Mouse (Mus musculus) liver, adult 2 months (tissue): ENCODE results near the gene Cpa2. TPM values are rescaled to one million over a fixed set of nuclear protein-coding genes. Genes with fewer than 3 reads are reported as not detected.
A peak's percentile ranks its signal among the peaks of the same experiment; 100 is the strongest.

Source experiments
- DNase-seq: peaks from one replicate; pipeline ENCODE4 v3.0.0-alpha.2; 2011; ENCODE audit warnings: low read depth, low spot score; ENCODE audit errors: extremely low read depth
- H3K27ac ChIP-seq: fragments of 200-500 bp; replicated peaks from 2 replicates; pipeline ENCODE4 v1.5.1; 2012; ENCODE audit warnings: low read depth, mild to moderate bottlenecking, control low read depth, inconsistent platforms, low read length; ENCODE audit not compliant: insufficient read depth
- H3K27me3 ChIP-seq: fragments of 200-500 bp; 2 replicates; pipeline ENCODE4 v1.6.1; 2012; ENCODE audit warnings: mild to moderate bottlenecking, moderate library complexity, low read length, inconsistent platforms; ENCODE audit not compliant: control insufficient read depth, insufficient read depth
- H3K36me3 ChIP-seq: fragments of 200-500 bp; 2 replicates; pipeline ENCODE4 v1.6.1; 2012; ENCODE audit warnings: low read length, inconsistent platforms; ENCODE audit not compliant: control insufficient read depth, insufficient read depth
- H3K4me1 ChIP-seq: fragments of 200-500 bp; 2 replicates; pipeline ENCODE4 v1.6.1; 2011; ENCODE audit warnings: low read length; ENCODE audit not compliant: control insufficient read depth, insufficient read depth
- H3K4me3 ChIP-seq: fragments of 200-500 bp; 2 replicates; pipeline ENCODE4 v1.5.1; 2011; ENCODE audit warnings: low read depth, mild to moderate bottlenecking, control low read depth, low read length, moderate library complexity; ENCODE audit not compliant: insufficient read depth
- H3K79me2 ChIP-seq: fragments of 200-500 bp; 2 replicates; pipeline ENCODE4 v1.6.1; 2012; ENCODE audit warnings: inconsistent platforms, mild to moderate bottlenecking, low read length, moderate library complexity; ENCODE audit not compliant: control insufficient read depth, insufficient read depth
- H3K9ac ChIP-seq: fragments of 200-500 bp; 2 replicates; pipeline ENCODE4 v1.6.1; 2012; ENCODE audit warnings: low read depth, mild to moderate bottlenecking, control low read depth, inconsistent platforms, low read length
- CTCF ChIP-seq: fragments of 200-500 bp; IDR thresholded peaks from 2 replicates; pipeline ENCODE4 v1.5.1; 2011; ENCODE audit warnings: low read depth, low read length, control low read depth
- POLR2A ChIP-seq: fragments of 200-500 bp; IDR thresholded peaks from 2 replicates; pipeline ENCODE4 v1.6.1; 2011; ENCODE audit warnings: low read length, control low read depth; ENCODE audit not compliant: insufficient read depth; ENCODE audit errors: extremely low read depth
- WGBS: fragments of 180-500 bp; shearing (Covaris S2); methylation state at CpG from one replicate; pipeline ENCODE4 v1.1.7; 2018; 5-methylcytosine and 5-hydroxymethylcytosine counted together
- polyA plus RNA-seq: library from polyadenylated mRNA; depleted of rRNA; stranded (reverse); fragments of >200 nt; gene quantifications from 2 replicates; pipeline ENCODE4 v1.2.3, GENCODE M21; 2012
- total RNA-seq: library from RNA; depleted of rRNA; stranded (reverse); fragments of >200 nt; gene quantifications from 2 replicates; pipeline ENCODE4 v1.2.3, GENCODE M21; 2014

Cpa2 gene
- total and polyA plus RNA-seq, 2 experiments, result 32.6 TPM; not detected in 1

- H3K27ac ChIP-seq, result no peak overlapping the region
- no peaks in the 10 kb centered on the region for H3K79me2 ChIP-seq
- H3K4me1 ChIP-seq, result peaks cover 3% of the 10 kb centered on the region; the same call in 1 of the 2 replicates
- 41% methylated on average over 9 of the region's 9 CpGs for WGBS
- no peaks in the 10 kb centered on the region for H3K36me3 ChIP-seq
- DNase-seq, result no peak
- no peak overlapping the region for H3K9ac ChIP-seq
- no peaks in the 10 kb centered on the region for H3K27me3 ChIP-seq
- TF ChIP-seq POLR2A (no peak), CTCF (no peak)
- H3K4me3 ChIP-seq, result no peak overlapping the region
These were observed 27.1 kb upstream of the Cpa2 start for GRCm38 (mm10) chr6:30514242-30514641.

- no peak overlapping the region for H3K27ac ChIP-seq
- no peaks in the 10 kb centered on the region for H3K36me3 ChIP-seq
- no peak for TF ChIP-seq CTCF
- no peak for TF ChIP-seq POLR2A
- H3K27me3 ChIP-seq, result no peaks in the 10 kb centered on the region
- 69% methylated on average over 11 of the region's 11 CpGs for WGBS
- H3K4me1 ChIP-seq, result no peaks in the 10 kb centered on the region
- no peak overlapping the region for H3K9ac ChIP-seq
- DNase-seq, result no peak
- no peaks in the 10 kb centered on the region for H3K79me2 ChIP-seq
- H3K4me3 ChIP-seq, result no peak overlapping the region
These were observed 21.0 kb upstream of the Cpa2 start for GRCm38 (mm10) chr6:30520400-30520799.

- TF ChIP-seq POLR2A (no peak), CTCF (no peak)
- no peak overlapping the region for H3K9ac ChIP-seq
- no peak overlapping the region for H3K27ac ChIP-seq
- no peaks in the 10 kb centered on the region for H3K36me3 ChIP-seq
- no peaks in the 10 kb centered on the region for H3K79me2 ChIP-seq
- no peaks in the 10 kb centered on the region for H3K27me3 ChIP-seq
- H3K4me1 ChIP-seq, result no peaks in the 10 kb centered on the region
- peak; percentile 61 for DNase-seq
- no peak overlapping the region for H3K4me3 ChIP-seq
- WGBS, result 43% methylated on average over 7 of the region's 7 CpGs
These were observed 15.7 kb upstream of the Cpa2 start for GRCm38 (mm10) chr6:30525456-30526332.

DNA sequence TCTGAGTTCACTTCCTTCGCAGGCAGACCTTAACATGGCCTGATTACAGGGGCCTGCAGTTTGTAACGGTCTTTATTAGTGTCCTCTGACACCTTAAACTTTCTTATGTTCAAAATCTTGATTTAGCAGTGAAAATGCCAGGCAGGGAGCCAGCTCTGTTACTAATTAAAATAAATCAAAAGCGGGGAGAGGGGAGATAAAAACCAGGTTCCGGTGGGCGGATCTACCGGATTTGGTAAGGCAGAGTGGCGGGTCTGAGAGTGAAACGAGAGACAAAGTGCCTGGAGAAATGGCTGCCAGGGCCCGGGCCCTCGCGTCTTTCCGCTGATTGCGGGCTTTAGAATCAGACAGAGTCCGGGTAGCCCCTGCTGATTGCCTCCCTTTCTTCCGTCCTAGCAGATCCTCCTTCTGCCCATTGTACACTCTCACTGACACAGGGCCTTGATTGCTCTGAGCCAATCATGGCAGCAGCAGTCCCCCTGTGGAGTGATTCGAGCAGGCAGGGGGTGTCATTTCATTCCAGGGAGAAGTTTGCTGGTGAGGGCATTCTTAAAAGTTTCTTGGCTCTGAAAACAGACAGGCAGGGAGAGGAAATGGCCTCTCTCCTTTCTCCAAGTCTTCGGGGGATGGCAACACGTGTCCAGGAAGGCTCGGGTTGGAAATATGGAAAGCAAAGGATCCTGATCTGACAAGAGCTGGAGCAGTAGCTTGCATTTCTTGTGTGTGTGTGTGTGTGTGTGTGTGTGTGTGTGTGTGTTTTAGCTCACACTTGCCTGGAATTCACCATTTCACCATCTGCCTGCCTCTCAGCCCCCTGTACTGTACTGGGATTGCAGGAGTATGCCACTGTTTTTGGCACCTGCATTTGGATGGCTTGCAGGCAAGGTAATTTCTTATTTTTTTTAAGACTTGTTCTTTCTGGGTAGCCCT lies 14.5 kb upstream of the Cpa2 start:
- TF ChIP-seq POLR2A (no peak), CTCF (no peak)
- Histone ChIP-seq H3K27ac (peak overlapping the region; percentile 31; the same call in 1 of the 2 replicates), H3K36me3 (no peaks in the 10 kb centered on the region), H3K4me1 (no peaks in the 10 kb centered on the region), H3K9ac (no peak overlapping the region), H3K79me2 (no peaks in the 10 kb centered on the region), H3K27me3 (no peaks in the 10 kb centered on the region), H3K4me3 (no peak overlapping the region)
- DNase-seq, result no peak
- 72% methylated on average over 19 of the region's 19 CpGs for WGBS

- TF ChIP-seq POLR2A (no peak), CTCF (no peak)
- Histone ChIP-seq H3K36me3 (no peaks in the 10 kb centered on the region), H3K9ac (no peak overlapping the region), H3K27me3 (no peaks in the 10 kb centered on the region), H3K4me1 (no peaks in the 10 kb centered on the region), H3K27ac (no peak overlapping the region), H3K79me2 (no peaks in the 10 kb centered on the region), H3K4me3 (no peak overlapping the region)
- 75% methylated on average over 6 of the region's 6 CpGs for WGBS
- no peak for DNase-seq
These were observed 12.6 kb upstream of the Cpa2 start for GRCm38 (mm10) chr6:30528800-30529199.
